Mouse (Mus musculus) hindbrain, embryonic 11.5 days (tissue): Measurements from ENCODE around the gene Fam53b. TPM values are rescaled to one million over a fixed set of nuclear protein-coding genes. Genes with fewer than 3 reads are reported as not detected.

ENCODE experiments used
- ATAC-seq: fragments of 200-750 bp; cut with Nextera tagmentation; 2 replicates; pipeline ENCODE4 v1.8.0; 2017; ENCODE audit warnings: mild to moderate bottlenecking, moderate TSS enrichment, moderate library complexity; ENCODE audit not compliant: low FRiP score
- DNase-seq: peaks from one replicate; pipeline ENCODE4 v3.0.0-alpha.2; 2015; ENCODE audit warnings: low spot score
- H3K27ac ChIP-seq: fragments of 300-500 bp; sonication (generic); 2 replicates; pipeline ENCODE4 v1.5.1; 2014; ENCODE audit warnings: mild to moderate bottlenecking, low read depth, low read length
- H3K27me3 ChIP-seq: fragments of 300-500 bp; sonication (generic); 2 replicates; pipeline ENCODE4 v1.6.1; 2014; ENCODE audit warnings: mild to moderate bottlenecking, low read length, moderate library complexity, mixed read lengths; ENCODE audit not compliant: control insufficient read depth, insufficient read depth
- H3K36me3 ChIP-seq: fragments of 300-500 bp; sonication (generic); 2 replicates; pipeline ENCODE4 v1.6.1; 2014; ENCODE audit warnings: mild to moderate bottlenecking, low read length, moderate library complexity, mixed read lengths; ENCODE audit not compliant: control insufficient read depth, insufficient read depth
- H3K4me1 ChIP-seq: fragments of 300-500 bp; sonication (generic); replicated peaks from 2 replicates; pipeline ENCODE4 v1.6.1; 2014; ENCODE audit warnings: low read length, mixed read lengths; ENCODE audit not compliant: control insufficient read depth, insufficient read depth
- H3K4me2 ChIP-seq: fragments of 300-500 bp; sonication (generic); replicated peaks from 2 replicates; pipeline ENCODE4 v1.6.1; 2014; ENCODE audit warnings: mild to moderate bottlenecking, low read depth, low read length
- H3K4me3 ChIP-seq: fragments of 300-500 bp; sonication (generic); 2 replicates; pipeline ENCODE4 v1.5.1; 2014; ENCODE audit warnings: low read depth, low read length
- H3K9ac ChIP-seq: fragments of 300-500 bp; sonication (generic); 2 replicates; pipeline ENCODE4 v1.6.1; 2014; ENCODE audit warnings: low read depth, low read length
- H3K9me3 ChIP-seq: fragments of 300-500 bp; sonication (generic); 2 replicates; pipeline ENCODE4 v1.6.1; 2016; ENCODE audit warnings: low read length; ENCODE audit not compliant: control insufficient read depth
- WGBS: fragments of 180-500 bp; shearing (Covaris S2); extraction: QIAGEN DNeasy Blood & Tissue Kit; methylation state at CpG from one replicate; pipeline ENCODE4 v1.1.7; 2014; 5-methylcytosine and 5-hydroxymethylcytosine counted together
- polyA plus RNA-seq: library from polyadenylated mRNA; unstranded; fragments of >200 nt; fragmentation: Nextera tagmentation; extraction: Ambion mirVana; gene quantifications from 2 replicates; pipeline ENCODE4 v1.2.1, GENCODE M21; 2014

Gene Fam53b
- polyA plus RNA-seq, 1 experiment from 2014 or later: 16.9 TPM

GRCm38 (mm10) chr7:132734222-132734621 is 79.5 kb downstream of the Fam53b start:
- peaks cover 22% of the 10 kb centered on the region for H3K4me1 ChIP-seq
- WGBS: 68% methylated on average over 9 of the region's 9 CpGs

GRCm38 (mm10) chr7:132733521-132733920 is 80.2 kb downstream of the Fam53b start:
- peak overlapping the region; percentile 63; the same call in 1 of the 2 replicates for H3K27ac ChIP-seq
- no peak overlapping the region for H3K4me3 ChIP-seq
- WGBS: 37% methylated on average over 6 of the region's 6 CpGs
- no peak overlapping the region for H3K4me2 ChIP-seq
- H3K9ac ChIP-seq: no peak overlapping the region
- DNase-seq: no peak
- H3K4me1 ChIP-seq: peaks cover 22% of the 10 kb centered on the region
- H3K36me3 ChIP-seq: no peaks in the 10 kb centered on the region
- no peak; the same call in 1 of the 2 replicates for ATAC-seq
- H3K9me3 ChIP-seq: no peaks in the 10 kb centered on the region
- H3K27me3 ChIP-seq: no peaks in the 10 kb centered on the region

More at GRCm38 (mm10) chr7:132734222-132734621, 79.5 kb downstream of the Fam53b start:
- DNase-seq: no peak
- H3K27me3 ChIP-seq: no peaks in the 10 kb centered on the region
- H3K4me2 ChIP-seq: no peak overlapping the region
- ATAC-seq: no peak
- H3K9me3 ChIP-seq: no peaks in the 10 kb centered on the region
- no peak overlapping the region for H3K9ac ChIP-seq
- no peak overlapping the region for H3K4me3 ChIP-seq
- H3K36me3 ChIP-seq: no peaks in the 10 kb centered on the region
- H3K27ac ChIP-seq: peak overlapping the region; percentile 48; the same call in 1 of the 2 replicates

- WGBS: 56% methylated on average over 6 of the region's 6 CpGs
- no peak overlapping the region for H3K9ac ChIP-seq
- no peaks in the 10 kb centered on the region for H3K36me3 ChIP-seq
- H3K4me2 ChIP-seq: no peak overlapping the region
- ATAC-seq (no peak), DNase-seq (no peak)
- H3K4me1 ChIP-seq: peaks cover 22% of the 10 kb centered on the region
- H3K9me3 ChIP-seq: no peaks in the 10 kb centered on the region
- H3K27me3 ChIP-seq: no peaks in the 10 kb centered on the region
- no peak overlapping the region for H3K4me3 ChIP-seq
- no peak overlapping the region for H3K27ac ChIP-seq
These were observed 81.4 kb downstream of the Fam53b start for GRCm38 (mm10) chr7:132732136-132732789.

GRCm38 (mm10) chr7:132731558-132731957 is 82.1 kb downstream of the Fam53b start:
- Histone ChIP-seq H3K4me3 (no peak overlapping the region), H3K4me1 (peaks cover 22% of the 10 kb centered on the region), H3K27ac (0 out of 2 replicates have a peak overlapping the region, but pooled peaks have one; percentile 12), H3K9me3 (no peaks in the 10 kb centered on the region), H3K36me3 (no peaks in the 10 kb centered on the region), H3K9ac (no peak overlapping the region), H3K4me2 (no peak overlapping the region), H3K27me3 (no peaks in the 10 kb centered on the region)
- DNase-seq (no peak), ATAC-seq (no peak)
- 42% methylated on average over 6 of the region's 6 CpGs for WGBS

- DNase-seq: no peak
- Histone ChIP-seq H3K9ac (no peak overlapping the region), H3K27me3 (no peaks in the 10 kb centered on the region), H3K9me3 (no peaks in the 10 kb centered on the region), H3K4me3 (no peak overlapping the region), H3K4me2 (no peak overlapping the region), H3K36me3 (no peaks in the 10 kb centered on the region), H3K4me1 (peaks cover 21% of the 10 kb centered on the region), H3K27ac (no peak overlapping the region)
- ATAC-seq: no peak
- 76% methylated on average over 7 of the region's 7 CpGs for WGBS
These were observed 83.2 kb downstream of the Fam53b start for GRCm38 (mm10) chr7:132730510-132730909.

- ATAC-seq (no peak), DNase-seq (no peak)
- no peaks in the 10 kb centered on the region for H3K9me3 ChIP-seq
- peaks cover 19% of the 10 kb centered on the region for H3K4me1 ChIP-seq
- H3K9ac ChIP-seq: no peak overlapping the region
- no peak overlapping the region for H3K27ac ChIP-seq
- no peaks in the 10 kb centered on the region for H3K36me3 ChIP-seq
- 76% methylated on average over 4 of the region's 4 CpGs for WGBS
- H3K27me3 ChIP-seq: no peaks in the 10 kb centered on the region
- no peak overlapping the region for H3K4me2 ChIP-seq
- H3K4me3 ChIP-seq: no peak overlapping the region
These were observed 84.4 kb downstream of the Fam53b start for GRCm38 (mm10) chr7:132729093-132729831.

- no peak overlapping the region; the same call in 1 of the 2 replicates for H3K27ac ChIP-seq
- H3K9me3 ChIP-seq: no peaks in the 10 kb centered on the region
- H3K4me2 ChIP-seq: no peak overlapping the region
- ATAC-seq (no peak), DNase-seq (no peak)
- no peaks in the 10 kb centered on the region for H3K27me3 ChIP-seq
- no peak overlapping the region for H3K4me3 ChIP-seq
- WGBS: 81% methylated on average over 13 of the region's 13 CpGs
- H3K9ac ChIP-seq: no peak overlapping the region
- no peaks in the 10 kb centered on the region for H3K36me3 ChIP-seq
- peaks cover 2% of the 10 kb centered on the region; the same call in 1 of the 2 replicates for H3K4me1 ChIP-seq
These were observed 87.4 kb downstream of the Fam53b start for GRCm38 (mm10) chr7:132726106-132726861.

- 94% methylated on average over 5 of the region's 5 CpGs for WGBS
These were observed 89.1 kb downstream of the Fam53b start for GRCm38 (mm10) chr7:132724501-132725062.

More at GRCm38 (mm10) chr7:132724501-132725062, 89.1 kb downstream of the Fam53b start:
- H3K27me3 ChIP-seq: no peaks in the 10 kb centered on the region
- no peaks in the 10 kb centered on the region for H3K9me3 ChIP-seq
- ATAC-seq (no peak), DNase-seq (no peak)
- no peak overlapping the region for H3K4me3 ChIP-seq
- H3K9ac ChIP-seq: no peak overlapping the region
- H3K27ac ChIP-seq: no peak overlapping the region
- no peak overlapping the region for H3K4me2 ChIP-seq
- no peaks in the 10 kb centered on the region for H3K36me3 ChIP-seq
- no peaks in the 10 kb centered on the region; the same call in 1 of the 2 replicates for H3K4me1 ChIP-seq
